Mouse (Mus musculus) kidney, adult 18-20 months (tissue): Measurements from ENCODE around the gene Exoc4.

ENCODE experiments used
- DNase-seq: peaks from one replicate; pipeline ENCODE4 v3.0.0; 2021

Gene Exoc4

GRCm38 (mm10) chr6:33770021-33770420, 521.1 kb downstream of the Exoc4 start:
- DNase-seq, result no peak

- no peak for DNase-seq
Measured at GRCm38 (mm10) chr6:33772551-33773315, 523.8 kb downstream of the Exoc4 start.

GRCm38 (mm10) chr6:33792604-33793003, 543.7 kb downstream of the Exoc4 start:
- peak; percentile 6 for DNase-seq

GRCm38 (mm10) chr6:33801254-33801653, 552.4 kb downstream of the Exoc4 start:
- no peak for DNase-seq

DNA sequence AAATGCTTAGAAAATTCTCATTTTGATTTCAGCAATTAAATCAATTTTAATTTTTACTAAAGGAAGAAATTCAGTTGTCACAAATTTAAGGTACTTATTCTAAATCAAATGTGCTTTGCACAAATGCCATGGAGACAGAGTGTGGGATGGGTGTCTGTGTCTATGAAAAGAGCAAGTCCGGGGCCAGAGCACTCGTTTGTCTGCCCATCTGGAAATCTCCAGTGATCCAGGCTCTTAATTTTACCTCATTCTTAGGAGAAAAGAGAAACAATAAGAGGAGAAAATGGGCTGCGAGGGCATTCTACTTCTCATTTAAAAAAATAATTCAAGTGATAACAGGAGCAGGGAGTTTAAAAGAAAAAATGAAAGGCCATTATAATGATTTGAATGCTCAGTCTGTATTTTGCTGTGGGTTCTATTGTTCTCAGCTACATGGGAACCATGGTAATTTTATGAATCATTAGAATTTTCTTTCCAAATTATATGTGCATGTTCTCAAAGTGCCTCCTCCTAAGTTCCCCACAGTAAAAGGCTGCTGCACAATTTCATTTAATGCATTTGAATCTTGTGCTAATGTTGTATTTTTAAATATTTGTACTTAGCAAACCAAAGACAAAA, 554.7 kb downstream of the Exoc4 start:
- DNase-seq, result no peak

DNA sequence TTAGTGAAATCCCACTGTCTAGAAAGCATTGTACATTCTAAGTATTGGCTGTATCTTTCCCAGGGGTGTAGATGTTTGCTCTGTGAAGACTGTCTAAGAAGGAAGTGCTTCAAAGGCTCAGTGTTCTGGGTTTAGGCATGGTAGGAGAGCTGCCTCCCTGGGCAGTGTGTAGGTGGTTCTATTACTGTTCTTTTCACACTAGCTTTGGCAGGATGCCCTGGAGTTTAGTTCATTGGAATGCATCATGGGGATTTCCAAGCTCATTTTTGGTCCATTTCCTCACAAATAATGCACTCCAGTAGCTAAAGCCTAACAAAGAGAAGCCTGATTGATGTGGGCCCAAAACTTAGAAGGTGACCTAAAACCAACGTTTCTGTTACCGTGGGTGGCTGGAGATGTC, 555.9 kb downstream of the Exoc4 start:
- DNase-seq, result no peak

- no peak for DNase-seq
Measured at GRCm38 (mm10) chr6:33806072-33806782, 557.3 kb downstream of the Exoc4 start.

DNA sequence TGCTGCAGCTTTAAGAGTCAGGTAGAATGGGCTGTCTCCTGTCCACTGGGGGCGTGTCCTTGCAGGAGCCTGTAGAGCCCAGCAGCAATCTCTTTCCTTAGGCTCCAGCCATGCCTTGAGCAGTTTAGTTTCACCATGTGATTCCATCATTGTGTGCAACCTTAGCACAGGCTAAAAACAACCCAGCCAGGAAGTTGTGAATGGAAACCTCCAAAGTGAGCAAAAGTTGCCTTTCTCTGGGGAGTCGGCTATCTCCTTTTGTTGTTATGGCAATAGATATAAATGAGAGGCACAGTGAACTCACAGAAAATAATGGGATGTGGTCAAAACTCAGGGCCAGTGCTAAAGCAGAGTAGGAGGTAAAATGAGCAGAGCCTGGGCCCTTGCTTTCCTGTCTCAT, 565.5 kb downstream of the Exoc4 start:
- DNase-seq, result no peak

DNA sequence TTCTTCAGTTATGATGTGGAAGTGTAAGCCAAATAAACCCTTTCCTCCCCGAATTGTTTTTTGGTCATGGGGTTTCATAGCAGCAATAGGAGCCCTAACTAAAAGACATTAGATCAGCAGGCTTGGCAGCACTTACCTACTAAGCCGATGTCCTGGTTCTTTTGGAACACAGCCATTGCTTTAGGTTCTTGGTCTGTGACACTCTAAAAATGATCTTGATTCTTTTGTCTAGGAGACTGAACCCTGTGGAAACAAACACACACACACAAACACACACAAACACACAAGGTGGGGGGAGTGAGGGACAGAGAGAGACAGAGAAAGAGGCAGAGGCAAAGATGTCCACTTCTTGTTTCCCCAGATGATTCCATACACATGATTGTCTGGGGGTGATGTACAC, 574.3 kb downstream of the Exoc4 start:
- no peak for DNase-seq

GRCm38 (mm10) chr6:33823777-33824302, 575.0 kb downstream of the Exoc4 start:
- peak; percentile 11 for DNase-seq

GRCm38 (mm10) chr6:33828499-33828898, 579.6 kb downstream of the Exoc4 start:
- no peak for DNase-seq

GRCm38 (mm10) chr6:33829261-33829660, 580.4 kb downstream of the Exoc4 start:
- no peak for DNase-seq

- DNase-seq, result no peak
Measured at GRCm38 (mm10) chr6:33831276-33831675, 582.4 kb downstream of the Exoc4 start.

- DNase-seq, result no peak
Measured at GRCm38 (mm10) chr6:33832978-33833377, 584.1 kb downstream of the Exoc4 start.

DNA sequence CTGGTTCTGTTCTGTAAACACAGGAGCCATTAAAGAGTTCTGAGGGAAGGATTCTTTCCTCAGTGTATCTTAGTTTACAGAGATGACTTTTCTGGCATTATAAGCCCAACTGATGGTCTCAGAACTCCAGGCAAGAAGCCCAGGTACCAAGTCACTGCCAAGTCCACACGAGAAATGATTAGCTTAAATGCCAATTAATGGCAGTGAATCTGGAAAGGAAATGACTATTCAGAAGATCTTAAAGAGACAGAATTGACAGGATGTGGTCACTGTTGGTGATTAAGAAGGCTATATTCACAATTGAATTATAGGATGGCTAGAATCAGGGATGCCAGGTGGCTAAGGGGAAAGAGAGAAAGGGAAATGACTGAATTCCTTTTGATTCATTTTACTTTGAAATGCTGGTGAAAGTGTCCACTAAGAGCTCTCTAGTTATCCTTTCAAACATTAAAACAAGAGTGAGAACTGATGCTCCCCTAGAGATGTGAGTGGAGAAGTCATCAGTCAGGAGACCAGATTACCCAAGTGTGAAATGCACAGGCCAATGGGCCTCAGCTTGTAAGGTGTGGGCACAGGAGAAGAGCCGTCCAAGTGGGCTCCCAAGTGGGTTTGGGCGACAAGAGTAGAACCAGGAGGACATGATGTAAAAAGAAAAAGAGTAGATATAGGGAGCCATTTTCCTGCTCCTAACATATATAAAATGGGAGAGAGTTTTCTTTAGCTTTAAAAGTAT, 587.3 kb downstream of the Exoc4 start:
- no peak for DNase-seq

GRCm38 (mm10) chr6:33842901-33843300, 594.0 kb downstream of the Exoc4 start:
- no peak for DNase-seq

DNA sequence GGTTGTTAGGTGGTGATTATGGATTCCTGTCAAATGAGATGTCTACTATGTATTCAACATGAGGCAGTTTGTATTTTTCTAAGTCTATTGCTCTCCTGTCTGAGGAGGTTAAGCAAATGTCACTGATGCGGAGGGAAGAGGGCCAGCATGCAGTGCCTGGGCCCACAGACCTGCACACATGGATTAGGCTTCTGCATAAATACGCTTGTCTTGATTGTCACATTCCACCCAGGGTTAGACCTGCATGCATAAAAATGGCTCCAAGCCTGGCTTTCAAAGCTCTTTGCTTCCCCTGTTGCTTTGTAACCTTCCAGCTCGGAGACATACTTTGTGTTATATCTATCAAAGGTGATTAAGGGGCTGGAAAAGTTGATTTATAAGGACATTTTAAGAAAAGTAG, 610.2 kb downstream of the Exoc4 start:
- DNase-seq, result no peak

- DNase-seq, result no peak
Measured at GRCm38 (mm10) chr6:33865752-33866151, 616.9 kb downstream of the Exoc4 start.

- DNase-seq, result no peak
Measured at GRCm38 (mm10) chr6:33866901-33867580, 618.2 kb downstream of the Exoc4 start.

DNA sequence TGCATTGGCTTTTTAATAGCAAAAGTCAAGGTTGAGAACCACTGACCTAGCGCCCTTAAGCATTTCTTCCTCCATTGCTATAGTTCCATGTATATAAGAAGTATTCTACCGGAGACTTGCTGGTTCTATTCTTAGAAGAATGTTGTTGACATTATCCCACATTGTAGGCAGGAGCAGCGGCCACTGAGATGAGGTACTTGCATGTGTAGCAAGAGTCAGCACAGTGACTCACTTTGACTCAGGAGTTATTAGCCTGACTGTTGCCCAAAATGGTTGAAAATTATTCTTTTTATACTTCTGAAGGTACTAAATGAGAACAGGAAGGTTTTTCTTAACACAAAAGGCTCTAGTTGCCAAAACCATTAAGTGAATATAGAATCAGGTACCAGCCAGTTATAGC, 620.4 kb downstream of the Exoc4 start:
- DNase-seq, result no peak

DNA sequence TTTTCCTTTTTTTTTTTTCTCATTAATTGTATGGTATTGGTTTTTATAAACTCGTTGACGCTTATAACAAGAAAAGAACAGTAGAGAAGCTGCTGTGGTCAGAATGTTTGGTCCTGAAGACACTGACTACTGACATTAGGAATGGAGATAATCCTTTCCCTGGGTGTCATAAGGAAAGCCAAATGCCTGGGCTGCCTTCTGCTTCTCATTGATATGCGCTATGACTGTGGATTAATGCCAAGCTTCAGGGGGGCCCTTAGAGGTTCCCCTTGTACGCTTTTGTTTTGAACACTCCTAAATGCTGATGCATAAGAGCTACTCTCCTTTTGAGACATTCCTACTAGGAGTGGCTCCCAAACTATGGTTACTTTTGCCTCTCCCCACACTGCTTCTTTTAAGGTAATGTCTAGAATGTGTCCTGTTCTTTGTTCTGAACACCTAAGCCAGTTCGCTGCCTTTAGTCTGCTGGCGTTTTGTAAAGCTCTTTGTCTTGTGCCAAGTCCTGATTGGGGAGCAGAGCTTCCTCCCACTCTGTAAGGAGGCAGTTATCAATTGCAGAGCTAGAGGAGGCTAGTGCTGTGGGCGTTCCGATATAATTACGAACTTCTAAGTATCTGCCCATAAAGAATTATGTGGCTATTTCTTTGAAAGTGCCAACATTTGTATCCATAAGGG, 621.7 kb downstream of the Exoc4 start:
- no peak for DNase-seq

DNA sequence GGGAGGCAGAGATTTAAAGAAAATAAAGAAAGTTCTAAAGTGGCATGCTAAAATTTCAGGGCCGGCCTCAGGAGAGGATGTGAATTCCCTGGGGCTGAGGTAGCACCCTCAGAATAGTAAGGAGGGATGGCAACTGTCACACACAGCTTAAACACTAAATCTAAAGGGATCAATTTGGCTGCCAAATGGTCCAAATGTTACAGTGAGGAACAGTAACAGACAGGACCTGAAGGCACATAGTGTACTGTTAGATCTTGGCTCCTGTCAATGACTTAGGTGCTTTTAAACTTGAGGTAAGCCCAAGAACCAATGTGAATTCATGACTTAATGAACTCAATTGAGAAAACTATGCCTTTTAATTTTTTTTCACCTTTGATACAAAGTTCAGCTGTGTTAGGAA, 622.4 kb downstream of the Exoc4 start:
- DNase-seq, result no peak
